Mouse (Mus musculus) lung, postnatal 36 days (tissue): ENCODE measurements around the gene Flt4.

ENCODE experiments used
- DNase-seq: peaks from one replicate; pipeline ENCODE4 v3.0.0; 2022; ENCODE audit warnings: mixed read lengths

The Flt4 gene

GRCm38 (mm10) chr11:49702014-49702413 lies 93.0 kb downstream of the Flt4 start:
- no peak for DNase-seq
